Mouse (Mus musculus): Measurements from ENCODE around the gene Cenpu. TPM values are rescaled to one million over a fixed set of nuclear protein-coding genes. Genes with fewer than 3 reads are reported as not detected.
A peak's percentile ranks its signal among the peaks of the same experiment; 100 is the strongest.

The Cenpu gene
- polyA plus RNA-seq, 1 experiment, result 0.80 TPM

DNA sequence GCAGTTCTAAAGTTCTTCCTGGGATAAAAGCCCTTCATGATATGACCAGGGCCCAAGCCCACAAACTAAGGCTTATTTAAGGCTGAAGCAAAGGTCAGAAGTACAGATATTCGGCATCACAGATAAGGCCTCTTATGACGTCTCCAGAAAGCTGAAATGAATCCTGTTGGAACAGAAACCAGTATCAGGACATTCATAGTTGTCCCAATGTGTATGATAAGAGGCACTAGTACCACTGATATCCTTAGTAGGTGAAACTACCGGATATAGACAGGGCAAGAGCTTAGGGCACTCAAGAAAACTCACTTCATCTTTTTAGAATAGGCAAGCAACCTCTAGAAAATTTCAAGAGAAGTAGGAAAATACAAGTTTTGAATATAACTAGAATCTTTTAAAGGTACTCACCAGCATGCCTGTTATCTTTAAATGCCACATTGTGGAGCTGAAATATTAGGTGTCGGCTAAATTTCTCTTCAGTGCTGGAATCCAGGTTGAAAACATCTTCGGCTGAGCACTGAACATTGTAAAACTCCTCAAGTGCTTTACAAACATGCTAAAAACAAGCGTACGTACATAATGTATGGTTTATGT lies 47.6 kb downstream of the Cenpu start:
- no peak for DNase-seq (ENCODE audit: low read depth)

GRCm38 (mm10) chr8:46600959-46601707 lies 49.3 kb downstream of the Cenpu start:
- DNase-seq (ENCODE audit: low read depth), result no peak

- DNase-seq (ENCODE audit: low read depth), result no peak
Measured at GRCm38 (mm10) chr8:46603587-46603986, 51.8 kb downstream of the Cenpu start.

DNA sequence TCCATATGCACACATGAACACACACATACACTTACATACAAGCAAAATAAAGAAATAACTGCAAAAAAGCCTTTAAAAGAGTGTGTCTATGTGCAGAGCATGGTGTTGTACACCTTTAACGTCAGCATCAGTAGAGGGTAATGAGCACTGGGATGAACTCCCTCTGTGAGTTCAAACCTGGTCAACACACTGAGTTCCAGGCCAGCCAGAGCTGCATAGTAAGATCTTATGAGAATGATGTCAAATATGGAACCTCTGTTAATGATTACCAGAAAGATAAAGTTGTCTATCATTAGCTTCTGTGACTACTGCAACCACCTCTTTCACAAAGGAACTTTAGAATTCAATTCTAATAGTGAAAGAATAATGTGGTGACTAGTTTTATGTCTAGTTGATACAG lies 55.1 kb downstream of the Cenpu start:
- DNase-seq (ENCODE audit: low read depth), result no peak

GRCm38 (mm10) chr8:46611557-46611956 lies 59.7 kb downstream of the Cenpu start:
- no peak for DNase-seq (ENCODE audit: low read depth)

DNA sequence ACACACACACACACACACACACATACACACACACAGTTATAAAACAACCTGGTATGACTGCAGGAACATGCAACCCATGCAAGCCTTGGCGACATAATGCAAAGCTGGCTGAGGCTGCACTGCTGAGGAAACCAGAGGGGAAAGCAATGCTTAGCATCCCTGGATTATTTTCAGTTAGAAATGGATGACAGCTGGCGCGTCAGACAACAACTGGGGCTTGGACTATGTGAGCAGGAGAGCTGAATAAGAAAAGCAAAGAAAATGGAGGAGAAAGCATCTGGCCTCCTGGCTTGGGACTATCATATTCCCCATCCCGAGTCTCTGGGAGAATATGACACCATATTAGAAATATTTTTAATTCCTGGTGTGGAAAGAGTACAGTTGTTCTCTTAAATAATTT lies 61.1 kb downstream of the Cenpu start:
- no peak for DNase-seq (ENCODE audit: low read depth)

DNA sequence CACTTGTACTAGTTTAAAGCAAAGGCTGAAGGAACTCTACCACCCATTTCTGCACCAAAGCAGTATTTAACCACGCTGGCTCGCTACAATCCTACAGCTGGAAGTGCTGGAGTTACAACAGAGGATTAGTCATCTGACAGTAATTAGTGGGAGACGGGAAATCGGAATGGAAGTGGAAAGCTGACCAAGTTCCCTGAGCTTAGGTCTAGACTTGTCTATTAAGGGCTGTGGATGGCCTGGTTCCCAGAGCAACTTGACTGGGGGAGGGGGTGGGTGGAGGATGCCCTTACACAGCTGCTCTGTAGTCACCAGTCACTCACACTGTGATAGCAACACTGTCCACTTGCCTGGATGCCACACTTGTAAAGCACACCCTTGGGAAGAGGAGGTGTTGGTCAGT lies 61.5 kb downstream of the Cenpu start:
- no peak for DNase-seq (ENCODE audit: low read depth)

DNA sequence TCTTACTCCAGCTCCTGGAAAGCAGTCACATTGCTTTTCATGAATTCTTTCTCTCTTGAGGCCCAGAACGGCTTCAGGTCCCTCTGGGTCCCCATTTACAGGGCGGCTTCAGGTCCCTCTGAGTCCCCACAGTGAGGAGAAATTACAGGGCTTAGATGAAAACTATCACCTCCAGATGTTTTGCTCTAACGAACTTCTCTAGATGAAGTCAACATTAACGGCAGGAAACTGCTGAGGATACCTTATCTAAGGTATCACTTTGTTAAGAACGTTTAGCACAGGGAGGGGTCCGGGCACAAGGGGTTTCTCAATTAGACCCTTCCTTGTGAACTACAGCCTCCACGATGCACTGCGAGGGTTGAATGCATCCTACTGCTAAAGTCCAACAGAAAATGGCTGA lies 64.1 kb downstream of the Cenpu start:
- DNase-seq (ENCODE audit: low read depth), result no peak

GRCm38 (mm10) chr8:46616879-46617689 lies 65.3 kb downstream of the Cenpu start, which contains the start of the genes Primpol and Casp3:
Gene Primpol (minus strand): TSS chr8:46617212.
Gene Casp3 (plus strand): TSS chr8:46617291.
- peak; percentile 33 for DNase-seq (ENCODE audit: low read depth)

DNA sequence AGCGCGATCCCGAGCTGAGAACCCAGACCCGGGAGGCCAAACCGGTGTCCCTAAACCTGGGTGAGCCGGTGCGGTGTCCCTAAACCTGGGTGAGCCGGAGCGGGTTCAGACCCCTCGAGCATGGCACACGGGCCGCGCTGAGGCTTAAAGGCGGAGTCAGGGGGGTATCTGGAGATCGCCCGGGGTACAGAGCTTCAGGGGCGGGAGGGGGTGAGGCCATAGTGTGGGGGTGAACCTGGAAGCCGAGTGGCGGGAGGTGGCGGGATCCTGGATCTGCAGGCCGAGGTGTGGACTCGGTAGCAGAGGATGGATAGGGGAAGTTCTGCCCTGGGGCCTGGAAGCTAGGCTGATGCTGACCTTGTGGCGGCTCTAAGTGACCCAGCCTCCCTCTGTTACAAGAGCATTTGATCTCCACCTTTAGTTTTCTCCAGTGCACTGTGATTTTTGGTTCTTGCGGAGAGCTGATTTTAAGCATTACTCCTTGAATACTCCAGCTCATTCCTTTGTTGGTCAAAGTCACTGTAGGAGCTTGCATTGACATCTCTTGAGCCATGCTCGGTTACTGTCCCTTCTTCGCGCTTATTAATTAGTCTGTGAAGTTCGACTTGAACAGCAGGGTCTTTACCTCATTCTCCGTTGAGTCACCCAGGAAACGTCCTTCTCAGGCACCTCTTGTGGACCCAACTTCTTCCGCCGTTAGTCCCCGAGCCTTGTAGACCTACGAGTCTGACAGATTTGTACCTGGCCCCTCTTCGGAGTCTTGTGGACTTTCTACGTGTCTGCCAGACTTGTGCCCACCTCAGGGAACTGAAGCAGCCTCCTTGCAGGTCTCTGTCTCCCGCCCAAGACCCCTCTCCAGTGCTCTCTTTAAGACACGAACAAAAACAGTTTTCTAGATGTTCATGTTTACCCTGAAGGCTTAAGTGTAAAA lies 66.1 kb downstream of the Cenpu start:
- DNase-seq (ENCODE audit: low read depth), result no peak

DNA sequence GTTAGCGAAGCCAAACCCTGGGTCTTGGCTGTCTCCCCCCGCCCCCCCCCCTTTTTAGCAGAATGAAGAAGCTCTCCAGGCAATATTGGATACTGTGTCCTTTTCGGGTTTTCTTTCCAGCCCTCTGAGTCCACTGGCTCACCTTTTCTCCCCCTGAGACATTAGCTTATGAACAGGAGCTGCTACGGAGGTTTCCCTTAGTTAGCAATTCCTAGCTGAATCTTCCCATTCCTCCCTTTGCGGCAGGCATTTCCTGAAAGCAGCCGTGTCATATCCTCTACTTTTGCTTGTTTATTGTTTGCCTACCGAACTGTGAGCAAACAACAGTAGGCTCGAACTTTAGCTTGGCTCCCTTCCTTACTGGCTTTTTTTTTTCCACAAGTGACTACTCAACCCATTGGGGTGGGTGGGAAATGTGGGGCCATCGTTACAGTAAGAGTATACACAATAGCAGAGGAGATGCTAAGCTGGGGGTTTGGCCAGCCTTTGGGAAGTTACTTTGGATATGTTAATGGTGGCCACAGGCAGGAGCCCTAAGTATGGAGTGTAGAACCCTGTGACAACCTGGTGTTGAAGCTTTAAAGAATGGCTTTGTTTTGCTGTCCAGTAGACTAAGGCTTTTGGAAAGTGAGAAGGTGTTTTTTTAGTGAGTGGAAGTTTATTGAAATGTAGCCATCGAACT lies 67.0 kb downstream of the Cenpu start:
- no peak for DNase-seq (ENCODE audit: low read depth)

DNA sequence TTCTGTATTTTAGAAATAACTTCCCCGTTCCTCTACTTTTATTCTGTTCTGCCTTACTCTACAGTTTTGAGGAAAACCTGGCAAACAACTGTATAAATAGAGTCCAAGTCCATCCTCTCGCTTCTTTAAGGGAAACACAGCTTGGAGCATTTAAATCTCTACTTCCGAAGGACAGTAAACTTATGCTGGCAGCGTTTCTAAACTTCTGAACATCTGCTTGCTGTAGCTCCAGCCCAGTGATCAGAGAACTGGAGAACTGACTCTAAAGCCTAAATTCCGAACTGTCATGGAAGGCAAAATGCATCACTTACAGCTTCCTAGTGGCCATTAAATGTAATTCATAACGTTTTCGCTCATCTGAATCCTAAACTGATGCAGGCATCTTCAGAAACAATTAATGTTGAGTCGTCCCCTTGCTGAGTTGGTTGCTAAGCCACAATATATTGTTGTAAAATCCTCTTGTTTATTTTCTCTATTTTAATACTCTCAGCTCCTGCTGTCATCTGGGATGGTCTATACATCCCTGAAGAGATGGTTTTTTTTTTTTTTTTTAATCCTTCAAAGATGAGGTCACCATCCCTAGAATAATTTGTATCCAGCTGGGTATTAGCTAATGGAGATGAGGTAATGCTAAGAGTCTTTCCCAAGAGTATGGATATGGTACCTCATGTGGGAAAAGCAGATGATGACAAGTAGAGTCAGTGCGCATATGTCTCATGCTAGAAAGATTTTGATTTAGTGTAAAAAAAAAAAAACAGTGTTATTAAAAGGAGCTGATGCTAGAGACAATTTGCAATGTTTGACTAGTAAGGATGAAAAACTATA lies 70.8 kb downstream of the Cenpu start:
- DNase-seq (ENCODE audit: low read depth), result no peak

DNA sequence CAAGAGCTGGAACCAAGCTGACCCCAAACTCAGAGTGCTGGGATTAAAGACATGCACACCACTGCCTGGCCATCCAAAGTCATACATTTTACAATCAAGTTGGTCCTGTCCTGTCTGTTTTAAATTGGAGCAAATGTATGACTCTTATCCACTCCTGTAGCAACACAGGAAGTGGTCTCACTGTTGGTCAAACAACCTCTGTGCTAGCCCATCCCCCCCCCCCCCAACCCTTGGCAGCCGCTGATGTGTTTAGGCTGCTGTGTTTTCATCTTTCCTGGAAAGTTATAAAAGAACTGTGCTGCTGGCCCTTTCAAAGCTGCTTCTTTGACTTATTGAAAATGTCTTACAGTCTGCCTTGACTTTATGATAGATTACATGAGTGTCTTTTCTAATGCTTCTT lies 73.3 kb downstream of the Cenpu start:
- DNase-seq (ENCODE audit: low read depth), result no peak

DNA sequence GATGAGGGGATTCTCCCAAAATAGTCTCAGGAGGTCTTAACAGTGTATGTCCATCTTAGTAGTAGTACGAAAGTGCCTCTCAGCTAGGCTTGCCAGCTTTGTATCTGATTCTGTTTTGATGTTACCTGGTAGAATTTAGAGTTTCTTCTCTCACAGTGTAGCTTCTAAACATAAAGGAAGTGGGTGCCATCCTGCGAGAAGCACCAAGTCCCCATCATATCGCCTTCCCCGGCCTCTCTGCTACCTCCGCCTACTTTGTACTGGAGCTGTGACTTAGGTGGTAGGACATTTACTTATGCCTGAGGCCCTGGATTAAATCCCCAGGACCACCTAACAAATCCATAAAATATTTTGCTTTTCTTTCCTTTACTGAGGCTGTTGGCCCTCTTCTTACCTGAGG lies 74.8 kb downstream of the Cenpu start:
- DNase-seq (ENCODE audit: low read depth), result no peak

GRCm38 (mm10) chr8:46627881-46628280 lies 76.1 kb downstream of the Cenpu start:
- no peak for DNase-seq (ENCODE audit: low read depth)

- DNase-seq (ENCODE audit: low read depth), result no peak
Measured at GRCm38 (mm10) chr8:46628645-46629044, 76.8 kb downstream of the Cenpu start.

All from gonadal fat pad, adult 2 months (tissue).